Mouse (Mus musculus) megakaryocyte, embryonic 14.5 days (primary cell): ENCODE measurements around the gene Slc10a7.

Experiments used
- FLI1 ChIP-seq: IDR thresholded peaks from 2 replicates; pipeline ENCODE4 v1.6.1; 2012; ENCODE audit warnings: low read length, inconsistent platforms, mixed read lengths
- GATA1 ChIP-seq: IDR thresholded peaks from 3 replicates; pipeline ENCODE4 v1.6.1; 2012; ENCODE audit warnings: mixed read lengths, low read length, inconsistent platforms, borderline replicate concordance

GRCm38 (mm10) chr8:78624738-78625442 is 115.7 kb downstream of the Slc10a7 start:
- TF ChIP-seq FLI1 (no peak), GATA1 (no peak)
